Mouse (Mus musculus): ENCODE measurements around the gene Cttnbp2nl.

Gene Cttnbp2nl

GRCm38 (mm10) chr3:105058627-105059513 is 5.9 kb upstream of the Cttnbp2nl start:
- peak; percentile 73 for DNase-seq (ENCODE audit: low read depth, low spot score)

DNA sequence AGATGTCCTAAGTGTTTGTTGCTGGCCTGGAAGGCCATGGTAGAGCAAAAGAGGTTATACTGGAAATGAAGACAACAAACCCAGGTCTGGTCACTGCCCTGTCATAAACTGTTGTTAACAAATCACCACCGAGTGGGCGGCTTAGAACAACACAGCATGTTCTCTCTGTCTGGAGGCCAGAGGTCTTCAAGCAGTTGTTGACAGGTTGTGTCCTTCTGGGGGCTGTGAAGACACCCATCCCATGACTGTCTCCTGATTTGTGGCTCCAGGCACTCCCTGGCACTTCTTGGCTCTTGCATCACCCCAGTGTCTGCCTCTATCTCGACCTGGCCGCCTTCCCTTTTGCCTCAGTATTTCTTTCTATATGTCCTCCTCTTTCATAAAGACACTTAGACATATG is 2.7 kb upstream of the Cttnbp2nl start:
- no peak for DNase-seq (ENCODE audit: low read depth, low spot score)

GRCm38 (mm10) chr3:105054952-105055351 is 2.0 kb upstream of the Cttnbp2nl start:
- no peak for DNase-seq (ENCODE audit: low read depth, low spot score)

DNA sequence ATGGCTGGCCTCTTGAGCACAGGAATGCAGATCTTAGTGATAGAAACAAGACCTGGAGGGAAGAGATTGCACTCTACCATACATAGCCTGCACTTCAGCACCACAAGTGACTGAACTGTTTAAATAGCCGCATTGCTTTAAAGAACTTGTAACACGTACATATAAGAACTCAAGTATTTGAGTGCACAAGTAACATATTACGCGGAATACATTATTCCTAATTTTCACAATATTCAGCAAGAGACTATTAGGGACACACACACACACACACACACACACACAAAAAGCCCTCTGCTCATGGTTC is 704 bp upstream of the Cttnbp2nl start:
- no peak for DNase-seq (ENCODE audit: low read depth, low spot score)

GRCm38 (mm10) chr3:105052171-105052936 is 592 bp downstream of the Cttnbp2nl start:
- DNase-seq (ENCODE audit: low read depth, low spot score): no peak

- DNase-seq (ENCODE audit: low read depth, low spot score): no peak
These were observed 1.8 kb downstream of the Cttnbp2nl start for GRCm38 (mm10) chr3:105051103-105051502.

GRCm38 (mm10) chr3:105049848-105050247 is 3.1 kb downstream of the Cttnbp2nl start:
- no peak for DNase-seq (ENCODE audit: low read depth, low spot score)

GRCm38 (mm10) chr3:105047616-105048015 is 5.3 kb downstream of the Cttnbp2nl start:
- no peak for DNase-seq (ENCODE audit: low read depth, low spot score)

DNA sequence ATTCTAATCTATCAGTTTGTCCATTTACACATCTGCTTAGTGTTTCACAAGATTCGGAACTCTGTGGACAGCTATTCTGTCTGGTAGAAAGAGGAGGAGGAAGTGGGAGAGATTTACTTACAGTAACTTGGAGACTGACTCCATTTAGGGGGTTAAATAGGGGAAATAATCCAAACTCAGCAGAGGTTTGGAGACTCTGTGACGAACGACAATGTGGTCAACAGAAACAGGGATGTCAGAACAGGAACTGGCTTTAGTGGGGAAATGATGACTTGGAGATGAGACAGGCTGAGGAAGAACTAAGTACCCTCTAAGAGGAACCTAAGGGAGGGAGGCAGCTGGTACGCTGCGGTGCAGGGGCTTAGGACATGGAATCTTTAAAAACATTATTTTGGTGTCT is 6.1 kb downstream of the Cttnbp2nl start:
- no peak for DNase-seq (ENCODE audit: low read depth, low spot score)

DNA sequence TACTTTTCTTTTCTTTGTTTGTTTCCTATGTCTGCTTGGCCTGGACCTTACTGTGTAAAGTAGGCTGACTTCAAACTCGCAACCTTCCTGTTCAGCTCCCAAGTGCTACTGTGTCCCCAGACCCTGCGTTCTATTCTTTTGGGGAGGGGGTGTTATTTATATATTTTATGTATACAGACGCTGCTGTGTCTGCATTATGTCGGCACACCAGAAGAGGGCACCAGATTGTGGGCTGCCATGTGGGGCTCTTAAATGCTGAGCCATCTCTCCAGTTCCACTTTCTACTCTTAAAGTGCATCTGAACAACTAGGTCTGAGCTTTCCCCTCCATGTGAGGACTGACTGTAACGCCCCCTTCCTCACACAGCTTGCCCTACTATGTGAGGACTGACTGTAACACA is 9.2 kb downstream of the Cttnbp2nl start:
- no peak for DNase-seq (ENCODE audit: low read depth, low spot score)

DNA sequence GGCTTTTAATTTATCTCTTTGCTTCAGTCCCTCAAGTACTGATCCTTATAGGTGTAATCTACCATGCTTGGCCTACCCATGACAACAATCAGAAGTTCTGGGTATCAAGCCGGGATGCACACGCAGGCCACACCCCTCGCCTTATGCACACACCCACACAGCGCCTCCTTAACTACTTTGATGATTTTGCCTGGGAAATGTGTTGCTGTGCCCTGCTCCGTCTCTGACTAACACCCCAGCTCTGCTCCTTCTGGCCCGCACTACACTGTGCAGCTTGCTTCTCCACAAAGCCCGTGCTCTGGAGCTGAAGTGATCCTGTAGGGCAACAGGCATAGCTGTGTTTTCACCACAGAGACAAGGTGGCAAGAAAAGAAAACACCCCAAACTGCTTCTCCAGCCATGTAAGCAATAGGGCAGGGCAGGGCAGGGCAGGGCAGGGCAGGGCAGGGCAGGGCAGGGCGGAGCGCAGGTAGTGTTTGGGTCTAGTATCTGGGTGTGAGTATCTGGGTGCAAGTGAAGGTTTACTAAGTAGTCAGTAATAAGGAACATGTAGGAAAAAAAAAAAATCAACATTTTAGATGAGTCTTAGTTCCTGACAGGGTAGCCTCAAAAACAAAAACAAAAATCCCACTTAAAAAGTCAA is 11.8 kb downstream of the Cttnbp2nl start:
- no peak for DNase-seq (ENCODE audit: low read depth, low spot score)

DNA sequence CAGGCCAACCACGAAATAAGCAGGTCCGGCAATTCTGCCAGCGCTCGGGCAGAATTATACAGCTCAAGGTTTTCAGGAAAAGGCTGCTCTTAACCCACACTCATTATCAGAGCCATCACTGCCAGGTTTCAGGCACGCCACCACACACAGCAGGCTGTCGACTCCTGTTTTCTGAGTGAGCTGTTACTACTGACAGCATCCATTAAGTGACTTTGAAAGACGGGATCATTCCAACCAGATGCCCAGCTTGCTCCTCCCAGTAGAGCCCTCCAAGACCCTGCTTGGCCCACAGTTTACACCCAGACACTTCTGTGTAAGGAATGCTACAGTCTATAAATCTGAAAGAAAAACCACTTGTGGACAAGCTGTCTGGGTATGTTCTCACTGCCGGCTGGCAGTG is 12.9 kb downstream of the Cttnbp2nl start:
- DNase-seq (ENCODE audit: low read depth, low spot score): no peak

- no peak for DNase-seq (ENCODE audit: low read depth, low spot score)
These were observed 15.6 kb downstream of the Cttnbp2nl start for GRCm38 (mm10) chr3:105037240-105037770.

GRCm38 (mm10) chr3:105036281-105036847 is 16.6 kb downstream of the Cttnbp2nl start:
- DNase-seq (ENCODE audit: low read depth, low spot score): no peak

GRCm38 (mm10) chr3:105023371-105024005 is 29.5 kb downstream of the Cttnbp2nl start:
- DNase-seq (ENCODE audit: low read depth, low spot score): no peak

DNA sequence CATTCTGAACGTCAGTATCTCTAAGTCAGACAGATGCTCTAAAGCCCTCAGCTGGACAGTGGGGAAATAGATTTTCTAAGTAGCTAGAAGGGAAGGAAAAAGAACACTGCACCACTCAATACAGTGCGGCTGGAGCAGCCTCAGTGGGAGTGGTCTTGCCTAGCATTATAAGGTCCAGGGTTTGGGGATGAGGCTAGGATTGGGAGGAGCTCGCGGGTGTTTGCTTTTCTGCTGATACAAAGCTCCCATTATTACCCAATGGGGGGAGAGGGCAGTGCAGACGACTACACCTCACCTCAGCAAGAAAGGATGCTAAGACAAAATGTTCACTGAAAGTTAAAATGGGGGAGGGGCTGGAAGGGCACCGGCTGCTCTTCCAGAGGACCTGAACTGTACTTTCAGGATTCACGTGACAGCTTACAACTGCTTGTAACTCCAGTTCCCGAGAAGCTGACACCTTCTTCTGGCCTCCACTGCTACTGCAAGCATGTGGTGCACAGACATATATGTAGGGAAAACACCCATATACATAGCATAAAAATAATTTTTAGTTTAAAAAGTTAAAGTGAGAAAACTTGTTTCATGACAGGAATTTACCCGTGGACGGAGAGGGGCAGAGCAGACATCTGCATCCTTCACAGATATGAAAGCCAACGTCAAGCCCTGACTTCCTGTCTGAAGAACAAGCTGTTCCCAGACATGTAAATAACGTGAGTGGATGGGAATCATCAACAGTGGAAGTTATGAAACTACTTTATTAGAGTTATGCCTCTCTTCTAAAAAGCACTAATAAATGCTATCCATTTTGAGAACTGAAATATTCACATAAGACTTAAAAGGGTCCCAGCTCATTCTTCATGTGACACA is 32.9 kb downstream of the Cttnbp2nl start:
- no peak for DNase-seq (ENCODE audit: low read depth, low spot score)

GRCm38 (mm10) chr3:105018783-105019105 is 34.2 kb downstream of the Cttnbp2nl start:
- no peak for DNase-seq (ENCODE audit: low read depth, low spot score)

- DNase-seq (ENCODE audit: low read depth, low spot score): no peak
These were observed 34.7 kb downstream of the Cttnbp2nl start for GRCm38 (mm10) chr3:105018085-105018782.

DNA sequence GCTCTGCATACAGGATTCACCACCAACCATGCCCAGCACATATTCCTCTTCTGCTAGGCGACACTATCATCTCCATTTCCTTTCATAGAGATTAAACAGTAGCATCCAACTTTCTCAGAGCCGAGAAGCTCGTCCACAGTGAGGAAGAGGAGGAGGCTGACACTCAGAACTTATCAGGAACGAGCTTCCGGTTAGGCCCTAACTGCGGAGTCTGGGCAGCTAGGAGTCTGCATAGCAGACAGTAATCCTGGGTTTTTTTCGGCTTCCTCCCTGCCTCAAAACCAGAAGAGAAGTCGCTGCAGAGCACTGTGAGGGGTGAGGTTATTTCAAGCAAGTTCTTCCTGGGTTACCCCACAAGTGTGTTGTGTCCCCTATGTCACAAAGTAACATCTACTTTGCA is 35.6 kb downstream of the Cttnbp2nl start:
- no peak for DNase-seq (ENCODE audit: low read depth, low spot score)

DNA sequence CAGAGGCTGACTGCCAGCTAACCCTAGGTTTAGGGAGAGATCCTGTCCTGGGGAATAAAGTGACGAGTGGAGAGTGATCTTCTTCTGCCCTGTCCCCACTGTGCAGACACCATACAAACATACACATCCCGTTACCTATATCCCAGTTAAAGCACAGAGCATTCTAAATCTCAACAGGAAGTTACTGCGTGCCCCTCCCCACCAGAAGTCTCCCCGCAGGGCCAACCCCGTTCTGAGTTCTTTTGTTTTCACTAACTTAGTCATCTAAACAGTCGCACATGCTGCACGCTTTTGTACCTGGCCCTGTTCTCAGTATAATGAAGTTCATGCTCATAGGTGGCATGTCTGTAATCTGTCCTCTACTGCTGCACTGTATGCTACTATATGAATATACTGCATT is 36.7 kb downstream of the Cttnbp2nl start:
- no peak for DNase-seq (ENCODE audit: low read depth, low spot score)
